Comparison of ENCODE assay signal across 7 mouse cellular contexts in genomic region chr1:132641049-132641795, GRCm38 (mm10).
A peak's percentile ranks its signal among the peaks of the same experiment; 100 is the strongest.
DNase-seq lines count a peak whose midpoint lies in the region; ATAC-seq and TF ChIP-seq lines count a peak whose summit lies in the region.

No protein-coding gene starts in this region.

- H3K9ac ChIP-seq in hindbrain, embryonic 13.5 days: no peak overlapping the region
- no peak overlapping the region for H3K9ac ChIP-seq in neural tube, embryonic 13.5 days

- no peak overlapping the region for H3K4me3 ChIP-seq in left cerebral cortex, adult 2 months
- H3K4me3 ChIP-seq in hindbrain, embryonic 13.5 days: no peak overlapping the region
- no peak overlapping the region for H3K4me3 ChIP-seq in neural tube, embryonic 13.5 days

- peak; percentile 88 for ATAC-seq in hindbrain, embryonic 13.5 days (ENCODE audit: low FRiP score)
- ATAC-seq in neural tube, embryonic 13.5 days (ENCODE audit: low read depth): peak; percentile 87

- no peaks in the 10 kb centered on the region for H3K27me3 ChIP-seq in hindbrain, embryonic 13.5 days
- no peaks in the 10 kb centered on the region for H3K27me3 ChIP-seq in neural tube, embryonic 13.5 days

- intact Hi-C loops in left cerebral cortex, adult 2 months (cut with DNase I): no loop called here
- intact Hi-C loops in gastrocnemius, postnatal 36 days (cut with DNase I): no loop called here

- no peaks in the 10 kb centered on the region for H3K9me3 ChIP-seq in hindbrain, embryonic 13.5 days
- no peaks in the 10 kb centered on the region for H3K9me3 ChIP-seq in neural tube, embryonic 13.5 days

- DNase-seq in left cerebral cortex, adult 2 months (ENCODE audit: extremely low spot score in 1 of 2, low spot score in 2 of 2): peak in 1 of 2 experiments; percentile 41
- no peak for DNase-seq in left cerebral cortex, adult 18-20 months (ENCODE audit: low spot score in 2 of 2)
- DNase-seq in embryo, embryonic 11 days: peak; percentile 36
- no peak for DNase-seq in spleen, postnatal 36 days (ENCODE audit: low spot score in 2 of 2)
- DNase-seq in gastrocnemius, postnatal 36 days: no peak

- H3K4me1 ChIP-seq in hindbrain, embryonic 13.5 days (replicated peaks): peaks cover 59% of the 10 kb centered on the region
- H3K4me1 ChIP-seq in neural tube, embryonic 13.5 days (replicated peaks): peaks cover 45% of the 10 kb centered on the region

- H3K36me3 ChIP-seq in hindbrain, embryonic 13.5 days: peaks cover 33% of the 10 kb centered on the region
- peaks cover 46% of the 10 kb centered on the region for H3K36me3 ChIP-seq in neural tube, embryonic 13.5 days

- TF ChIP-seq CTCF in left cerebral cortex, adult 2 months (IDR thresholded peaks at IDR 0.05): no peak

- 41% methylated on average over 13 of the region's 13 CpGs for WGBS in hindbrain, embryonic 13.5 days
- WGBS in neural tube, embryonic 13.5 days: 50% methylated on average over 13 of the region's 13 CpGs

- no peak overlapping the region; the same call in 1 of the 2 replicates for H3K4me2 ChIP-seq in hindbrain, embryonic 13.5 days
- H3K4me2 ChIP-seq in neural tube, embryonic 13.5 days: no peak overlapping the region

- peak overlapping the region; percentile 38; the same call in 1 of the 2 replicates for H3K27ac ChIP-seq in left cerebral cortex, adult 2 months
- peak overlapping the region; percentile 90 for H3K27ac ChIP-seq in hindbrain, embryonic 13.5 days
- H3K27ac ChIP-seq in neural tube, embryonic 13.5 days (replicated peaks): peak overlapping the region; percentile 79

Comparison
In these comparisons a context has a peak if more than half of its experiments do, and no peak if none do; other contexts are left out.
1. H3K27ac ChIP-seq: peak in every context shown above with its lines; median percentile 90 in hindbrain, embryonic 13.5 days; 79 in neural tube, embryonic 13.5 days; 38 in left cerebral cortex, adult 2 months.